Mouse (Mus musculus): Measurements from ENCODE around the gene AU018091.
"Not testable (repeated sequence)": the region's sequence is repeated elsewhere in the genome, so short reads cannot be mapped to it uniquely, and the experiment has no call there.

AU018091 gene

DNA sequence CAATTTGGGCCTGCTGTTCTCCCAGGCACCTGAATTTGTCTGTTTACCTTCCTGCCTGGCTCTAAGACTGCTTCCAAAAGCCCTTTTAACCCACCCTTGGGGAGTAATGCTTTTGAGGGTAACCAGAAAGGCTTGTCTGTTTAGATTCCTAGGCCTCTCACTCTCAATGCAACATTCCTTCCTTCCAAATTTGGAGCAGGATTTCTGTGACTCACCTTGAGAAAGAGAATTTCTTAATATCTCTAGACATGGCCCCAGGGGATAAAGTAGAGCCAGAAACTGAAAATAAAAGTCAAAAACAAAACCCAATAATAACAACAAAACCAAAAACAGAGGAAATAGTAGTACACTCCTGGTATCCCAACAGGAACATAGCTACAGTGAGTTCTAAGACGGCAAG is 707 bp downstream of the AU018091 start:
- DNase-seq (ENCODE audit: low spot score in 2 of 2): no peak

DNA sequence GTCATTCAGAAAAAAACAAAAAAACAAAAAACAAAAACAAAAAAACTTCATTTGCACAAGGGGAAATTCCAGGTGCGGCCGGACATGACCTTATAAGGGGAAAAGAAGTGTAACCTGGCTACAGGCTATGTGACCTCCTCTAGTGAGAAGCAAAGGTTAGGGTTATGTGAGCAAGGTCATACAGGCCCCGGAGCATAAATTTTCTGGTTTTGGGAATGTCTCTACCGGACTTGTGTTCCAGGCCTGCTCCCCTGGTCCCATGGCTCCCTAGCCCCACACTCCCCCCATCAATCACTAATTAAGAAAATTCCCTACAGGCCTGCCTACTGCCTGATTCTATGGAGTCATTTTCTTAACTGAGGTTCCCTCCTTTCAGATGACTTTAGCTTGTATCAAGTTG is 2.7 kb downstream of the AU018091 start:
- DNase-seq (ENCODE audit: low spot score in 2 of 2): no peak

DNA sequence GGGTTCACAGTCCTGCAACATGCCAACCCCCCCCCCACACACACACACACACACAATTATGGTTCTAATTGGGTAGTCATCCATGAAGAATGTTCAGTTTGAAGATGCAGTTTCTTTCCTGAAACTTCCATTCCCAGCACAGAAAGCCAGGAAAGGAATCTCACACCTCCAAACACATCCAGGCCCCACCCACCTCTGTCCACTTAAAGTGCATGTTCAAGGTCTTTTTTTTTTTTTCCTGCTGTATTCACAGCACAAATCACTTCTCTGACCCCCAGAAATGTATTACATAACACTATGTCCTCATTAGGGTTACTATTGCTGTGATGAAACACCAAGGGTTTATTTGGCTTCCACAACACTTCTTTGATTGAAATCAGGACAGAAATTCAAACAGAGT is 4.0 kb downstream of the AU018091 start:
- DNase-seq (ENCODE audit: low spot score in 2 of 2): no peak

DNA sequence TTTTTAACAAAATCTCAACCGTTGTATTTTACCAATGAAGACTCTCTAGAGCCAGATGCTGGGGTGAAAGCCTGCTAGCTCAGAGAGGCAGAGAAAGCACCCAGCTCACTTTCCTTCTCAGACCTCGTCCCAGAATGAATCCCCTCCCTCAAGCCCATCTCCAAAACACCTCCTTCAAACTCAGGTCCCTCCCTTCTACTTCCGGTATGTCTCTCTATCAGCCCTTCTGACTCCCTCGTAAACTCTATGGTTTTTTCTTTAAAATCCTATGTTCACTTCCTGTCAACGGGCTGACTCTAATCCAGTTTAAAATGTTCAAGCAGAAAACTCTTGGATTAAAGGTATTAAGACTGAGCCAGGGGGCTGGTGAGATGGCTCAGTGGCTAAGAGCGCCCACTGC is 4.6 kb downstream of the AU018091 start:
- DNase-seq (ENCODE audit: low spot score in 2 of 2): no peak

DNA sequence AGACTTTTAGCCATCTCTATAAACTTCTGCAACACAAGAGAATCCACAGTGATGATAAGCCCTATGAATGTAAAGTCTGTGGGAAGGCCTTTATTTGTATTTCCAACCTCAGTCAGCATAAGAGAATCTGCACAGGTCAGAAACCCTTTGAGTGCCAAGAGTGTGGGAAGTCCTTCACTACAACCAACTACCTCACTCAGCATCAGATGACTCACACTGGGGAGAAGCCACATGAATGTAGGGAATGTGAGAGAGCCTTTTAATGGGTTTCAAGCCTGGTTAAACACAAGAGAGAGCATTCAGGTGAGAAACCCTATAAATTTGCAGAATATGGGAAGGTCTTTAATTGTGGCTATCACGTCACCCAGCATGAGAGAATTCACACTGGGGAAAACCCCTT is 18.6 kb downstream of the AU018091 start:
- no peak for DNase-seq (ENCODE audit: low spot score in 2 of 2)

DNA sequence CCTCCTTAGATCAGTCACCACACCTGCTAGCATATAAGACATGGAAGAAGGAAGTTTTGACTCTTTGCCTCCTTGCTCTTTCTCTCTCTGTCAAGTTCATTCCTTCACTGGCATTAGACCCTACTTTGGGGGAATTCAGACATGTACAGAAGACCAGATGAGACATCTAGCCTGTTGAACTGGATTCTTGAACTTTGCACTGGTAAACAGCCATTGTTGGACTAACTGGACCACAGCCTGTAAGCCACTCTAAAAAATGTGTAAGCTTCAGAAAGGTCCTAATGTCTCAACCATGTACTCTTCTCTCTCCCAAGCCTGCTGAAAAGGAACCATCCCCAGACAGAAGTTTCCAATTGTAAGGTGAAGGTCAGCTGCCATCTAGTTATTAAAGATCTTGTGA is 22.9 kb downstream of the AU018091 start:
- DNase-seq (ENCODE audit: low spot score in 2 of 2): no peak

DNA sequence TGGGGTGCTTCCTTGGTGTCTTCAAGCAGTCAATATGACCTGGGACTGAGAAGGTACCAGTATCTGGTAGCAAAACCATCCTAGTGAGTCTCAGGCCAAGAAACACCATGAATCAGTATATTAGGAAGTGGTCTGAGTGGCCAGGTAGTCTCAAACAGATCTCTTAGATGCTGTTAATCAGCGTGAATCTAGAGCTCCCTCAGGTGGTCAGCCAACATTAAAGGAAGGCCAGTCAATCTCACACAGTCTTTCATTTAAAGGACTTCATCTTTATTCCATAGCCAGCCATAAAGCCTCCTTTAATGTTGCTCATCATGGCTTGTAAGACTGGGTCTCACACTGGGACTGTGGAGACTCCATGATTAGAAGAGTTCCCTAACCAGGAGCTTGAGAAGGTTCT is 25.7 kb downstream of the AU018091 start:
- no peak for DNase-seq (ENCODE audit: low spot score in 2 of 2)

DNA sequence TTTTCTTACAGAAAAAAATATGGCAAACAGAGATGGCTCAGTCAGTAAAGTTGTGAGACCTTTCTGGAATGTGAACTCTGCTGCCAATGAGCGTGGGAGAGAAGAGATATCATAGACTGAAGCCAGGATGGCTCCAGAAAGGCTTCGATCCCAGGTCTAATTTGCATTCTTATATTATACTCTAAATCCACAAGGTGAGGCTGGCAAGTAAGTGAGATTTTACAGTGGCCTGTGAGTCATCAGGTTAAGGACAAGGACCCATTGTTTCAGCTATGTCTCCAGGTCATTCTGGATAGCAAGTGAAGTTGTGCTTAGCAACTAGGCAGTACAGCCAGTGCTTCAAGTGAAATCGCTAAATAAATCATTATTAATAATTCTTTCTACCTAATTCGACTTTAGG is 33.4 kb downstream of the AU018091 start:
- no peak for DNase-seq (ENCODE audit: low spot score in 2 of 2)

DNA sequence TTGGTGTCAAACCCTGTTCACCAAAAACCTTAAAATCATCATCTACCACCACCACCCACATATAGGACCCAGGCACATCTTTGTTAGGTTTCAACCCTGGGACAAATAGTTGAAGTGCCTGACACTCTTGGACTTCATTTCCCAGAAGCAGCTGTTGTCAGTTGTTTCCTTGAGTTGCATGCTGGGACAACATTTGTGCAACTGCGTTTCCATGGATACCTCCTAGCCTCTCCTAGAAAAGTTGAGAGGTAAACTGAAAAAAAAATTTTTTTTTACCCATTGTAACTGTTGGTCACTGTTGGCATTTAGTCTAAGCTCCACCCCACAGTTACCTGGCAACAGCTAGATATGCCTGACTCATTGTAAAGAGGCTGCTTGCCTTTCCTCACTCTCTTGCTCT is 34.3 kb downstream of the AU018091 start:
- no peak for DNase-seq (ENCODE audit: low spot score in 2 of 2)

DNA sequence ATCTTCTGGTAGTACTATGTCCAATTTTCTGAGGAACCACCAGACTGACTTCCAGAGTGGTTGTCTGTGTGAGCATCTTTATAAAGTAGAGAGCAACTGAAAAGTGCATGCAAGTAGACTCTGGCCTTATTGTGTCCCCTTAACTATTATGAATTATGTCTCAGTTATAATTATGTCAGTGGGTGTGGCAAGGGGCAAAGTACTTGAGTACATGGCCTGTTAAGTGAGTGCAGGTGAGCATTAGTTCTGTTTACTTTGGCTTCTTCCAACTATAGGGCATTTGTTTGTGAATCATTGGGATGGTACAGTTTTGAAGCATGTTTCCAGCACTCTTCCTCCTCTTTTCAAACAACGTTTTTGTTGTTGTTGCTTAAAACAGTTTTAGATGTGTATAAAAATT is 38.7 kb downstream of the AU018091 start:
- no peak for DNase-seq (ENCODE audit: low spot score in 2 of 2)

DNA sequence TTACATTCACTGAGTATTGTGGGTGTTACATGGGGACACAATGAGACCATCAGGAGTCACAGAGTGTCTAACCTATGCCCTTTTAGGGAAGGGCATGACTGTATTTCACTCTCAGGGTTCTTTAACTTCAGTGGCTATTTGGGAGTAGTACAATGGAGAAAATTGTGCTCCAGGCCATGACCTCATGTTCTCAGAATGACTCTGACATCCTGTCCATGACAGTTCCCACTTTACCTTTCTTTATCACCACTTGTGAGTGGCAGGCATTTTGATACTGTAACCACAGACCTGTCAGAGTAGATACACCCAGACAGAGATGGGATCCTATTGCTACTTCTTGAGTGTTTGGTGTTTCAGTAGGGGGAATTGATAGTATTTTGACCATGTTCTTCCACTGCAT is 40.4 kb downstream of the AU018091 start:
- DNase-seq (ENCODE audit: low spot score in 2 of 2): not testable (repeated sequence)

DNA sequence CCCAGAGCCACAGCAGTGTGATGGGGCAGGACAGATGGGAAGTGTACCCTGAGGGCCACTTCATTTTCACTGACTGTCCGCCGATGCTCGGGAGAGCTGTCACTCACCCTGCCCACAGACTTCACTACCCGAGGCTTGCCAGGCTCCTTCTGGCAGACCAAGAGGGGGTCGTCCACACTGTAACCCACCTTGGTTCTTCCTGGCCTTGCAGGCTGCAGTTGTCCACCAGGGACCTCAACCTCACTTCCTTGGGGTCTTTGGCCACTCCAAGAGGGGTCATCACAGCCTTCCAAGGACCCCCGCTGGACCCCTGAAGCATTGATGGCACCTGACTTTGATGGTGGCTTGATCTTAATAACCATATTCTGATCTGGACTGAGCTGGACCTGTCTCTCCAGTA is 57.8 kb downstream of the AU018091 start:
- not testable (repeated sequence) for DNase-seq (ENCODE audit: low spot score in 2 of 2)

DNA sequence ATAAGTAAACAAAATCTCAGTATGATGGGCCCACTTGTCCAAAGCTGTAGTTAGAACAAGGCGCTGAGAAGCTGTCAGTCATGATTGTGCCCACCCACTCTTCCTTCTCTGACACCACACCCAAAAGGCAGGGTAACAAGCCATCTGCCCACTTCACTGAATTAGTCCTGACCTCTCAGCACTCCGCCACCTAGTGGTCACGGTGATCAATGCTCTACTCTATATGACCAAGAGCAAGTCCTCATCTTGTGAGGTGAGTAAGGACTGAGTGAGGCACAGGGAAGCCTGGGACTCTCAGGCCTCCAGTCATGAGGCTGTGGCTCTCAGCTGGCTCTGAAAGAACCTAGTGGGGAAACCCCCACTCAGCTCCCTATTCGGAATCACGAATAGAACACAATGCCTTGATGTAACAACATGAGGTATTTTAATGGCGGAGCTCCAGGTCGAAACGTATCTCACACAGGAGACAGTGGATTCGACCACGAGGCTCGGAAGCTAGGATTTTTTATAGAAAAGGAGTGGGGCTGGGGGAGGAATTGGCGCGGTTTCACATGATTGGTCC is 62.4 kb downstream of the AU018091 start:
- DNase-seq (ENCODE audit: low spot score in 2 of 2): not testable (repeated sequence)
